Mouse (Mus musculus) testis, postnatal 14 days (tissue): ENCODE measurements around the gene Cyp2d11.
"Not testable (repeated sequence)": the region's sequence is repeated elsewhere in the genome, so short reads cannot be mapped to it uniquely, and the experiment has no call there.

Experiments
- DNase-seq: peaks from one replicate; pipeline ENCODE4 v3.0.0; 2021; ENCODE audit warnings: low spot score

Gene Cyp2d11

GRCm38 (mm10) chr15:82393922-82394321, at the start of gene Cyp2d11:
Cyp2d11 (minus strand) TSS chr15:82394022.
- not testable (repeated sequence) for DNase-seq

DNA sequence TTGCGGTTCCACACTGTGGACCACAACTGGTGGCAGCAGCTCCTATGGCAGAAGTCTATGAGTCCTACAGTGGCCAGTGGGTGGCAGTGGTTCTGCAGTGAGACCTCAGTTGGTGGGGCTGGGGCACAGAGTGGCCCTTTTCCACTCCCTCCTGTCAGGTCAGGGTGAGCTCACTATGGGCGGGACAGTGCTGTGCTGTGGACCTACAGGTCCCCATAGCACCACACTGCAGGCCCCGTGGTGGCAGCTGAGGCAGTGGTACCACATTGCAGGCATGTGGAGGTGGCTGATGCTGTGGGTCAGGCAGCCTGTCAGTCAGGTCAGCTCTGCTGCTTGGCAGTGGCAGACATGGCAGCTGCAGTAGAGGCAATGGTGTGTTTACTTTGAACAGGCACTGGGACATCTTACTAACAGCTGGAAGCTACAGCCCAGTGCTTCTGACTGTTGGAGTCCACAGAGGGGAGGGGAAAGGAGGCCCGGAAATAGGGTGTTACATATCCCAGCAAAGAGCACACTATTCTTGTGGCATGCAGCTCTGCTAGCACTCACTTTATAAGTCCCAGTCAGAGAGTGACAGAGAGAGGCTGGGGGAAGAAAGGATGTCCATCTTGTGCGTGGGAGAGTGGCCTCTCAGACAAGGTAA, 44.3 kb upstream of the Cyp2d11 start:
- no peak for DNase-seq

DNA sequence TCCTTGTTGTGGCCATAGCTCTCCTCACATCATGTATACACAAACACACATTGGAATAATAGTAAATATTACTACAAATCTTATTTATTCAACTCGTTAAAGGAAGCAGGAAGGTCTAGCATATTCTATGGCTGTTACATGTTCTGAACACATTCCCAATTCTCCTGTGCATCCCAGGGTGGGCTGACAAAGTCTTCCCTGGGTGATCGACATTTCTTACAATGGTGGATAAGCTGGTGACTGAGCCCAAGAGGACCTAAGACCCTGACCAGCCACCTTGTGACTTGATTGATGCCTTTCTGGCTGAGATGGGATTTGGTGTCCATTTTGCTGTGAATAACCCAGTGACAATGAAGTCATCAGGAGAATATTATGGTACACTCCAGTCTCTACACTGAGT, 41.8 kb upstream of the Cyp2d11 start:
- DNase-seq: no peak

- DNase-seq: no peak
Observed at GRCm38 (mm10) chr15:82435011-82435410, 41.2 kb upstream of the Cyp2d11 start.

- no peak for DNase-seq
Observed at GRCm38 (mm10) chr15:82434541-82434940, 40.7 kb upstream of the Cyp2d11 start.

DNA sequence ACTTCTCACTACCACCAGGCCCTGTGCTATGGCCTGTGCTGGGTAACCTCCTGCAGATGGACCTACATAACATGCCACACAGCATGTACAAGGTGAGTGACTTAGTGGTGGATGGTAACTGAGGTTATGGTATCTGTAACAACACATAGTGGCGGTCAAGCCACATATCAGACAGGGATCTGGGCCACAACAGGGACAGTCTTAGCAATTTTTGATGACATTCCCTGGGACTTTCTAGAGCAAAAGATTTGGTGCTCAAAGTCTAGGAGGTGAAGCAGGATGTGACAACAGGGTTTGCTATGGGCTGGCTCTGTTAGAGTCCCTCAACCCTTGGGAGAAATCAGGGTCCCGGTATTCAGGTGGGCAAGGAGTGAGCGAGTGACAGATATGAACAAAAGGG, 39.8 kb upstream of the Cyp2d11 start:
- DNase-seq: no peak

DNA sequence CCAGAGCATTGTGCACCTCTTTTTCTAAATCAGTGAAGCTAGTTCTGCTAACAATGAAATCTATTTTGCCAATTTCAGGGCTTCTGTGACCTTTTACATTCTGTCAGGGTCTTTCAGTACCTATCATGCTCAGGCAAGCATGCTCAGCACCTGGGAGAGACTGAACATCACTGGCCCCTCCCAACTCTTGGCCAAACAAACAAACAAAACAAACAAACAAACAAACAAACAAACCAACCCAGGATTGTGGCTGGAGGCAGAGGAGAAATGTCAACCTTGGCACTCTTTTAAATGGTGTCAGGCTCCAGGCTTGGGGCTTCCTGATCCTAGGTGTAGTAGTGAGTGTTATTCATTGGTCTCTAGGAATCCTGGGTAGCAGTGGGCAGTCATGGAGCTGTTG, 39.3 kb upstream of the Cyp2d11 start, which contains the start of gene Cyp2d9:
Cyp2d9 (plus strand) TSS at position 301 of the 400 bp plus-strand sequence.
- DNase-seq: no peak

DNA sequence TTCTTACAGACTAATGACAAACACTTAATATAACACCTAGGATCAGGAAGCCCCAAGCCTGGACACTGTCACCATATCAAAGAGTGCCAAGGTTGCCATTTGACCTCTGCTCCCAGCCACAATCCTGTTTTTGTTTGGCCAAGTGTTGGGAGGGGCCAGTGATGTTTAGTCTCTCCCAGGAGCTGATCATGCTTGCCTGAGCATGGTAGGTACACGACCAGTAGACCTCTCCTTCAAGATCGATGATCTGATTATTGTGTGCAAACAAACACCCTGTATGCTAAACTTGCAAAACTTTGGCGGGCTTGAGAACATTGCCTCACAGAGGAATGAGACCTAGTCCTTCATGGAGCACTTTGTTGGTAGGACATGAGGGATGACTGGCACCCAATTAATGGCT, 29.6 kb upstream of the Cyp2d11 start:
- DNase-seq: no peak

DNA sequence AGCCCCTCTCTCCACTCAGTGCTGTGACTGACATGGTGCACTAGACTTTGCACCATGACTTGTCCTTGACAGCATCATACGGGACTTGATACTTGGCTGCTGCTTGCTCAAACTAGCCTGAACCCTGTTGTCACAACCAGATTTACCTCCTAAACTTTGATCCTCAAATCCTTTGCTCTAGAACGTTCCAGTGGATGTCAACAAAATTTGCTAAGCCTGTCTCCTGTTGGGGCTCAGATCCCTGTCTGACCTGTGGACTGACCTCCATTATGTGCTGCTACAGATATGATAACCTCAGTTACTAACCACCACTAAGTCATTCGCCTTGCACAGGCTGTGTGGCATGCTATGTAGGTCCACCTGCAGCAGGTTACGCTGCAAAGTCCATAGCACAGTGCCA, 29.1 kb upstream of the Cyp2d11 start:
- no peak for DNase-seq

DNA sequence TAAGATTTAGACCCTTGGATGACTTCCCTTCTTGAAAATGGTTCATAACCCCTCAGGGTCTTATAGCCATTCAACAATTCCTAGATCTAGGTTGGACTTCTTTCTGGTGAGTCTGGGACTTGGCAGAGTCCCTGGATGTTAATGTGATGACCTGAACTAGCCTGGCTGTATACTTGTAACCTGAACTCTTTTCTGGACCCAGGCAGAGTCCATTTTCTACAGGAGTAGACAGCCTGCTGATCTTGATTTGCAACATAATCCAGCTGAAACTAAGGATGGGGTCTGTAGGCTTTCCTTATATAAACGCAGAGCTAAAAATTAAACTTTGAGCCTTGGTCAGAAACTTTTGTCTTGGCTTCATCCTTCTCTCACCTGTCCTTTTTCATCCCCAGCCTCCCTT, 24.8 kb upstream of the Cyp2d11 start:
- DNase-seq: no peak

GRCm38 (mm10) chr15:82416797-82417789, 23.3 kb upstream of the Cyp2d11 start:
- peak; percentile 73 for DNase-seq

- DNase-seq: no peak
Observed at GRCm38 (mm10) chr15:82407536-82407935, 13.7 kb upstream of the Cyp2d11 start.

DNA sequence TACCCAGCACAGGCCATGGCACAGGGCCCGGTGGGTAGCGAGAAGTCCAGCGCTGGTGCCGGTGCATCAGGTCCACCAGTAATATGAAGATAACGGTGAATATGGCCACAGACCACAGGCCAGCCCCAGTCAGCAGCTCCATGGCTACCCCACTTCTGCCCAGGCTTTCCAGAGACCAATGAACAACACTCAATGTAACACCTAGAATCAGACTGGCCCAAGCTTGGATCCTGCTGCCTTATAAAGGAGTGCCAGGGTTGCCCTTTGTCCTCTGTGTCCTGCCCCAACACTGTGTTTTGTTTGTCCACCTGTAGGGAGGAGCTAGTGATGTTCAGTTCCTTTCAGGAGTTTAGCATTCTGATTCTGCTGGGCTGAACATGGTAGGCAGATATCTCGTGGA, 13.2 kb upstream of the Cyp2d11 start, which contains the start of gene Cyp2d10:
Cyp2d10 (minus strand) TSS at position 215 of the 400 bp plus-strand sequence.
- no peak for DNase-seq

GRCm38 (mm10) chr15:82404163-82404562, 10.3 kb upstream of the Cyp2d11 start:
- DNase-seq: no peak

DNA sequence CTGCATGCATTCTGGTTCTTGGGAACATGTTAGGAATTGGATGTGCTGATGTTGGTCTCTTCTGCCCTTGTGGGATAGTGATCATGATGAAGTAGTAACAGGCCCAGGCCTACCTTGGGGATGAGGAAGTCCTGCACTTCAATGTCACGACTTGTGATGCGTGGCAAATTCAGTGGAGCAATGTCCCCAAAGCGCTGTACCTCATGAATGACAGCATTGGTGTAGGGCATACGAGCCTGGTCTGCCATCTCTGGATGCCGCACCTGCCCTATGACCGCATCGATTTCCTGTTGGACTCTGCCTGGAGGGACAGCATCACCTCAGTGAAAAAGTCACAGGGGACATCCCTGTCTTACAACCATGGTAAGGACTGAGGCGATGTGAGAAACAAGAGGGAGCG, 9.8 kb upstream of the Cyp2d11 start:
- no peak for DNase-seq

DNA sequence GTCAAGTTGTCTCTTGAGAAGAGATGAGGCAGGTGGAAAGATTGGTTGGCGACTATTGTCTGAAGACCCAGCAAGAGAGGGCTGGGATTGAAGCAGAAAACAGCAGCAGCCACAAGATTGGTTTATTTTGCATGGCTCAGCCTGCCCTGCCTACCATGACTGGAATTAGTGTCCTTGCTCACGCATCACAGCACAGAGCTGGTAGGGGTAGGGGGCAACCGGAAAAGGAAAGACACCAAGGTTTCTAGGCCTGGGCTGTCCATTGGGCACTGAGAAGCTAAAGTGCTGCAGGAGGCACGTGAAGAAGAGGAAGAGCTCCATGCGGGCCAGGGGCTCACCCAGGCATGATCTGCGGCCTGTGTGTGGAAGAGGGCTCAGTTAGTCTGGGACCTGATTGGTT, 8.9 kb upstream of the Cyp2d11 start:
- no peak for DNase-seq

GRCm38 (mm10) chr15:82402106-82402505, 8.3 kb upstream of the Cyp2d11 start:
- no peak for DNase-seq

DNA sequence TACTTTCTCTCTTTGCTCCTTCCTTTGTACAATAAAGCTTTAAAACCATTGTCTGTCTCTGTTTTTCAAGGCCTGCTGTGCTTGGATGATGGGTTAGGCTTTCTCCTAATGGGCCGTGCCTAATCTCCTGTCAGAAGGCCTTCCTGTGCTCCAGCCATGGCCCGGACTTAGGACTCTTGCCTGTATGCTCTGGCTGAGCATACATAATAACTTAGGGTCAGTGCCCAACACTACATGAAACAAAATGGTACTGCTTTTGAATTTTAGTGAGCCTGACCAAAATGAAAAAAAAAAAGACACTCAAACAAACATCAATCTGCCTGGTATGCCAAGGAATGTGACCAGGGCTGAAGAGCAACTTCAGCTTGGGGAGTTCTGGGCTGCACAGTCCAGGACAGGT, 7.7 kb upstream of the Cyp2d11 start:
- no peak for DNase-seq

- DNase-seq: not testable (repeated sequence)
Observed at GRCm38 (mm10) chr15:82395955-82396354, 2.1 kb upstream of the Cyp2d11 start.

GRCm38 (mm10) chr15:82389916-82390315, 3.9 kb downstream of the Cyp2d11 start:
- DNase-seq: not testable (repeated sequence)

DNA sequence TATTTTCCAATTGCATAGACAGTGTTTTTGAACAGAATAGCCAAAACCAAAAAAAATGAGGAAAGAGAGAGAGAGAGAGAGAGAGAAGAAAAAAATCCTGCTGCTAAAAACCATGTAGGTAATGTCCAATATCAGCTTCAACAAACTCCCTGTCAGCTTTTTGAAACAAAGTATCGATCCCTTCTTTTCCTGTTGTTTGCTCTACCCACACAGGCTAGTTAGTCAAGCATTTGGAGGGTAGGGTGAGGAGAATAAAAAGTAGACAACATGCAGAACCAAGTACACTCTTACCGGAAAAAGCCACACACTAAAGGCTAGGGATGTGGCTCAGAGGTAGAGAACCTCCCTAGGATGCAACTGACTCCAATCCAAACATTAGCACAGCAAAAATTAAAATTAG, 8.1 kb downstream of the Cyp2d11 start:
- no peak for DNase-seq

DNA sequence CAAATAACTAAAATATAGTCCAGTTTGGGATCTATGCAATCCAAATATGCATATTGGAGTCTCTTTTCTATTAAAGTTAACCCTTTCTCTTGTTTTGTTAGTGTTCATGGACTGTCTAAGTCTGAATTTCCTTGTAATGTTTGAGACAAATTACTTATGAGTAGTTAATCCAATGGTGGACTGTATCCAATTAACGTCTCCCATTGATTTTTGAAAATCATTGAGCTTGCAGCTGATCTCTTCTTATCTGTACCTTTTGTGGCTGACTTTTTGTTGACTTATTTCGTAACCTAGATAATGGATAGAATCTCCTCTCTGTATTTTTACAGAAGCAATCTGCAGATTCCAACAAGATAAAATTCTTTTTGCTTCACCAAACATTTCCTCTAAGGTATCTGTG, 11.4 kb downstream of the Cyp2d11 start:
- no peak for DNase-seq

DNA sequence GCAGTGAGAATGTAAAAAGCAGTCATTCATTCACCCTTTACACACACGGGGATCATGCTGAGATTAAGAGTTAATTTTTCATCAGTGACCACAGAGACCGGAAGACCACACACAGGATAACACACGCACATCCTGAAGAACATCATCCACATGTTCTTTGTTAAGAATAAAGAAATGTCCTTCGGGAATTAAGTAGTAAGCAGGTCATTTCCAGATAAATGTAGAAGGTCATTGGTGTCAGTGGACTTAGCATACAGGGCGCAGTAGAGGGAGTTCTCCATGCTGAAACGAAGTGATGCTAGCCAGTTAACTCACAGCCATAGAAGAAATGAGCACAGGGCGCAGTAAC, 13.1 kb downstream of the Cyp2d11 start:
- DNase-seq: no peak
